Mouse (Mus musculus) CH12F3 (cell line): ENCODE results near the gene Pam.

Source experiments
- in situ Hi-C: fragments of 300-500 bp; cut with MboI; formaldehyde crosslinking; loops from 2 replicates; pipeline ENCODE4 v1.14.3; 2020; ENCODE audit warnings: low sequenced_read_pairs

The Pam gene

DNA sequence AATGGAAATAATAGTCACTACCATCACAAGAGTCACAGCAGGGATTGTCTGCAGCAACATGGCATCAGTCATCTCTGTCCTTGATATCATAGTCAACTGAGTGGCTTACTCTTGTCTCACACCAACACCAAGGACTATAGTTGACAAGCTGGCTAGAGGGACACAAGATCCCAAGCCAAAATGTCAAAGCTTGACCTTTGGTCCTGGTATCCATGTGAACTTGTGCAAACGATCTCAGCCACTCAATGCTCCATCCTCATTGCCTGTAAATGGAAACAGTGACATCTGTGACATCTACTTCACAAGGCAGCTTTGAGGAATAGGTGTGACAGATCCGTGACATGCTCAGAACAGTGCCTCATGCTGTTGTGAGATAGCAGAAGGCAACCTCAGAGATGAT, 15.0 kb downstream of the Pam start:
- in situ Hi-C loops: no loop called here

- in situ Hi-C loops: no loop called here
Observed at GRCm38 (mm10) chr1:98079640-98080039, 15.8 kb downstream of the Pam start.

DNA sequence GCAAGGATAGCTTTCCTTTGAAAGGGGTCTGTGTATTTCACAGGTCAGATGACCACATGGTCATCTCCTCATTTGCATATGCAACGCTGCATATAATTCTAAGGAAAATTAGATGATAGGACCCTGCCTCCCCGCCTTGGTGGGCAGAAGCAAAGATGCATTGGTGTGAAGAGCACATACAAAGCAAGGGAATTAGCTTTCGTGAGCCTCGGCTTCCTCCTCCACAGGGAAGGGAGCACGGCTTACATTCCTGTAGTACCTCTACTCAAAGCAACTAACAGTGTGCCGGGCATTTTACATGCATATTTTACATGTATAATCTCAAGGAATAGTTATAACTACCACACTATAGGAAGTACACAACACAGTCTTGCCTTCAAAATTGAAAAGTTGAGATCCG, 16.7 kb downstream of the Pam start:
- in situ Hi-C loops: no loop called here

DNA sequence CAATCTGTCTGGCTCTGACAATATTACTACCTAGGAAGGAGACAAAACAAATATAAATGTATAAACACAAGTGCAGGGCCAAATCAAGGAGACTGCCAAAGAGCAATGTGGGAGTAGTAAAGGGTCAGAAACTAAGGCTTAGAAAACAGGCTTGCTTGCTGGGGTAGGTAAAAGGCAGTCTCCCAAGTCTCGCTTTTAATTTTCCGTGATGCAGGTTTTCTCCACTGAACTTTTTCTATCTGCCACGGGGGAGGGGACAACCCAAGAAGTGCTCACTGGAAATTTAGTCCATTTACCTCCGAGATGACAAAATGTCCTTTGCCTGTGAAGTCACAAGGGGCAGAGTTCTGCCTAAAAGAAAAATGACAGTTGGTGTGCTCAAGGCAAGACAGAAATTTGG, 21.6 kb downstream of the Pam start:
- in situ Hi-C loops: no loop called here

GRCm38 (mm10) chr1:98073127-98073526, 22.3 kb downstream of the Pam start:
- in situ Hi-C loops: no loop called here

DNA sequence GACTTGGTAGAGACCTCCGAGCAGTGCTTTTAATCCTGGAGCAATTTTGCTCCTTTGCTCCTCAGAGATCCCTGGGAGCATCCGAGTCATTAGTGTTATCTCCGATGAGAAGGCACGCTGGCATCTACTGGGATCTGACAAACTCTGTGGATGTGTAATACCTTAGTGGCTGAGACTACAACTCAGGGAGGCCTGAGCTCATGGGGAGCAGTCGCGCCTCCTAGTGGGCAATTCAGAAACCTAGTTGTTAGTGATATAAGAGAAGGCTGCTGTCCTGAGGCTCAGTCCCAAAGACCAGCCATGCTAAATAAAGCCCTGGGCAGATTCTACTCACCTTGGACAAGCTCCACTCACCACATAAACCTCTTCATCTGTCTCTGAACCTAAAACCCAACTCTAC, 23.4 kb downstream of the Pam start:
- in situ Hi-C loops: no loop called here

DNA sequence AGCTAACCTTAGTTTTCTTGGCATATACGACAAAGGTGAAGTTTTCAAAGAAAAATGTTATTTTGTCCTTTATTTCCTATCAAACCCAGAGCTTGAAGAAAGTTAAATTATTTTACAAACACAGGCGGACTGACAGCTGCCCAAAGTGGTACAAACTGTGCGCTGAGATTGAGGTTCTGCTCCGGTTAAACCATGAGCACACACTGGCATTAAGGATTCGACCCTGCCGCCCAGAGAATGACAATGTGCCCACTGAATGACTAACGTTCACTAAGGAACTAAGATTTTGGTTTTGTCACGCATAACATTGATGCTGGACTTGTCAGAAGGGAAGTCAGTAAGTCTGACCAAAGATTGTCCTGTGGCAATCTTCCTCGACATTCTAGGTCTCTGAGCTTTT, 24.0 kb downstream of the Pam start:
- in situ Hi-C loops: no loop called here

- in situ Hi-C loops: no loop called here
Observed at GRCm38 (mm10) chr1:98070743-98071325, 24.6 kb downstream of the Pam start.

DNA sequence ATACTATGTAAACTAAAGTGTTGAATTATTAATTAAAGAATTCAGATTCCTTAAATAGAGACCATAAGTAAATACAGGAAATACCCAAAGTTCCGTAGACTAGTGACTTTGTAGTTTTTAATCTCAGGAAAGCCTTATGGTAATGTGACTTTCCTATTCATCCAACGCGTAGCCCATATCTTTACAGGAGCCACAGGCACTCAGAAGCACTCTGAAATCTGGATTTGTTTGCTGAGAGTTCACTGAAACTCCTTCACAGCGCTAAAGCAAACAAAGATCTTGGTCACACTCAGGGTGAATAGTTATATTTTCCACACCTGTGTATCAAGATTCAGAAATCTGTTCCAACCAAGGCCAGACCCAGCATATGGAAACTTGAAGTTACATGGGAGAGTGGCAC, 27.3 kb downstream of the Pam start:
- in situ Hi-C loops: no loop called here

DNA sequence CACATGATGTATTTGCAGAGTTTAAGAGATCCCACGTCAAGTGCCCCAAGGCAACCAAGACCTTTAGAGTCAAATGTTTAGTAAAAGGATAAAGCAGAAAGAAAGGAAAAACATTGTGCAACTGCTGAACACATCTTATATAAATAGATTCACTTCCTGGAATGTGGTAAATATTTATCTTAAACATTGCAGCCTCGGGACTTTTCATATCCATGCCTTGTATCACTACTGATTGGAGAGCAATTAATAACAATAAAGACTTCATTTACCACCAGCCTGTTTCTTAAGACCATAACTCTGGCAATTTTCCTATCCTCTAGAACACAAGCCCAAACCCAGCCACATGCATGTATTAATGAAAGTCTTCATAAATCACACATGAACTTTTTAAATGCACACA, 33.4 kb downstream of the Pam start:
- in situ Hi-C loops: no loop called here

DNA sequence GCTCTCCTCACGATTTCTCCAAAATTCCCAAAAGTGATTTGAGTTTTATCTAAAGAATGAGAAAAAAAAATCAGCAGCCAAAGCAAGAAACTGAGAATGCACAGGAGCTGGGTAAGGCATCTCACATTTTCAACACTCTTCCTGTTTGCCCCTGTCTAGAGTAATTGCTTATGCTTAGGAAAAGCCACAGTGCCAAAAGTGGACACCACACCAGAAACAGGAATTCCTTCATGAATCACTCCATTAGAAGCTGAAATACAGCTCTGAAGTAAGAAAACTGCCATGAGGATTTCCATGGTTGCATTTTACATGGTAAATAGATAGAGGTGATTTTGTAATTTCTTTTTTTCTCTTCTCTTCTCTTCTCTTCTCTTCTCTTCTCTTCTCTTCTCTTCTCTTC, 36.0 kb downstream of the Pam start:
- in situ Hi-C loops: no loop called here

DNA sequence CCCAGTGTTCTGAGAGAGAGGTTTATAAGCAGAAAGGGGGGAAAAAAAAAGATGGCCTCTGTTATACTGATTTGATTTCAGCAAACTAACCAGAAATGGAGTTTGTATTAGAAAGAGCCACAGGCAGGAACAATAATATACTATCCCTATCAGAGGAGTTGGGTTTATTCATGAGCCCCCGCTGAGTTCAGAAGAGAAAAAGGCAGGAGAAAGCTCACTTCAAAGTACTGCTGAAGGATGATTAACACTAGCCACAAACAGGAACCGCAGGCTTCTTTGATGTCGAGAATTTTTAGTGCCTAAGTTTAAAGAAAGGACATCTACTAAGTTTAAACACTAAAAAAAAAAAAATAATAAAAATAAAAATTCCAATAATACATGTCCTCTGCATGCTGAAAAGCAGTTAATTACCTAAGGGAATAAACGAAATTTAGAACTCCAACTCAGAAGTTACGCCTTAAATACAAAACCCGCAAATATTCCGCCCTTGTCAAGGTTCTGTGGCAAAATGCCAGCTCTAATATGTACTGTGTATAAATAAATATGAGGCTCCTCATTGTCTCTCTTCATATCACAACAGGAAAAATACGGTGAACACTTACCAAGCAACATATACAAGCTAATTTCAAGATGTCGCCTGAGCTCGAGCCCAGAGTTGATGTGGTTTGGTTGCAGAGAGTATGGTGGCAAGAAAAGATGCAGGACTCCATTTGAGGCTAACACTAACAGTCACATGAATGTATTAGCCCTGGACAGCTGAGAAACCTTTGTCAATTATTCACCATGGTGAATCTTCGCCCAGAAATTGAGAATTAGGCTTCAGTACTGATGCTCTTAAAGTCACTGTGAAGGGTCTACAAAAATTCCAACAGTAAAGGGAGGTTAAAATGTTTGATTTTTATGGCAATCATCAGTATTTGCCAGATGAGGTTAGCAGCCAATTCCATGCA, 38.2 kb downstream of the Pam start:
- in situ Hi-C loops: no loop called here

DNA sequence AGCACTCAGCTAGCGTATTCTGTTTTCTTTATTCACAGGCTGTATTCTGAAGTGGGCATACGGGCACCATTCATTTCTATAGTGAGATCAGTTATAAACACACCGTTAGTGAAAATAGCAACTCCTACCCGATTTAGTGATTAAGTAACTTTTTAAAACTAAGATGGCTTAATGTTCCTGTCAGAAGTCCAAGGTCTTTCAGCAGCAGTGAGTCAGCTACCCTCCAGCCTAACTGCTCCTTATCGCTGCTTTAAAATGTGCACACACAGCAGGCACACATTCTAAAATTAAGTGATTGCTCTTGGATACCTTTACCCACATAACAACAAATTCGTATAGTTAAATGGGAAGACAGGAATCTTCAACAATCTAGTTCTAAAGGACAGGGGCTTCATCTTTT, 39.2 kb downstream of the Pam start:
- in situ Hi-C loops: no loop called here

GRCm38 (mm10) chr1:98055591-98055990, 39.9 kb downstream of the Pam start:
- in situ Hi-C loops: no loop called here

- in situ Hi-C loops: no loop called here
Observed at GRCm38 (mm10) chr1:98053994-98054393, 41.5 kb downstream of the Pam start.

GRCm38 (mm10) chr1:98053447-98053846, 42.0 kb downstream of the Pam start:
- in situ Hi-C loops: no loop called here

DNA sequence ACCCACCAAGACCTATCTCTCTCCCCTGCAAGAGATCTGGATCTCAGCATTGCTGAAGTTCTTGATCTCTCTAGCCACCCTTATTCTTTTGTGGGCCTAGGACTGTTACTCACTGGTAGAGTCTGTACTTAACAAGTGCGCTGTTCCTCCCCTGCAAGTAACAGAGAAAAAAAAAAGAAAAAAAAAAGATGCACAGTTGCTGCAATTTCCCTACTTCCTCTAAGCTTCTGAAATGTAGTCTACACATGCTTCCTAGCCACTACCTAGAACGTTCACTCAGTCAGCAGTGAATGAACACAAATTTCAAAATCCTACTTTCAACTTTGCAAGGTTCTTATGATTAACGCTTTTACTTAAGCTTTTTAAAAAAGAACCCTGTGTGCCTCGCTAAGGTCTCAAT, 42.7 kb downstream of the Pam start:
- in situ Hi-C loops: no loop called here

DNA sequence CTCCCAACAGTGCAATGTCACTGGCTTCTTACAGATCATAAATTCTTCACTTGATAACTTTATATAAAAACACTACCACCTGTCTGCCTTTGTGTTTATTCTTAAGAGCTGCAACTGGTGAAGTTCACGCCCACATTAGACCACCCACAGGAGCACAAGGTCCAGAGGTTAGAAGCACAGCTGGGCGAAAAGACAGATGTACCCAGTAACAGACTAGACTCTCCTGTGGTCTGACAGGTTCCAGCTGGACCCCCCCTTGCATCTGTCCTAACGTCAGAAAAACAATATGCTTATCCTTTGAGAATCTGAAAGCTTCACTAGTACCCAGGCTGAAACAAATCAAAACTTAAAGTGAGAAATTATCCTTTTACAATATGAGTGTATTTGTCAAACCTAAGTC, 44.4 kb downstream of the Pam start:
- in situ Hi-C loops: no loop called here

DNA sequence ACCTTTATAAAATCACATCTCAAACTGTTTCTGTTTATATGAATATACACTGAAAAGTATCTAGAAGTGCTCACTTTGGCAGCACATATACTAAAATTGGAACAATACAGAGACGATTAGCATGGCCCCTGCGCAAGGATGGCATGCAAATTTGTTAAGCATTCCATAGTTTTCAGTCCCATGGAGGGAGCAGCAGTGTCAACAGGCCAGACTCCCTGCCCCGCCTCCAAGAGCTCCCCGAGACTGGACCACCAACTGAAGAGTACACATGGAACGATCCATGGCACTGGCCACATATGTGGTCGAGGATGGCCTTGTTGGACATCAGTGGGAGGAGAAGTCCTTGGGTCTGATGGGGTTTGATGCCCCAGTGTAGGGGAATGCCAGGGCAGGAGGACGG, 45.7 kb downstream of the Pam start:
- in situ Hi-C loops: no loop called here

- in situ Hi-C loops: no loop called here
Observed at GRCm38 (mm10) chr1:98048218-98048801, 47.1 kb downstream of the Pam start.

DNA sequence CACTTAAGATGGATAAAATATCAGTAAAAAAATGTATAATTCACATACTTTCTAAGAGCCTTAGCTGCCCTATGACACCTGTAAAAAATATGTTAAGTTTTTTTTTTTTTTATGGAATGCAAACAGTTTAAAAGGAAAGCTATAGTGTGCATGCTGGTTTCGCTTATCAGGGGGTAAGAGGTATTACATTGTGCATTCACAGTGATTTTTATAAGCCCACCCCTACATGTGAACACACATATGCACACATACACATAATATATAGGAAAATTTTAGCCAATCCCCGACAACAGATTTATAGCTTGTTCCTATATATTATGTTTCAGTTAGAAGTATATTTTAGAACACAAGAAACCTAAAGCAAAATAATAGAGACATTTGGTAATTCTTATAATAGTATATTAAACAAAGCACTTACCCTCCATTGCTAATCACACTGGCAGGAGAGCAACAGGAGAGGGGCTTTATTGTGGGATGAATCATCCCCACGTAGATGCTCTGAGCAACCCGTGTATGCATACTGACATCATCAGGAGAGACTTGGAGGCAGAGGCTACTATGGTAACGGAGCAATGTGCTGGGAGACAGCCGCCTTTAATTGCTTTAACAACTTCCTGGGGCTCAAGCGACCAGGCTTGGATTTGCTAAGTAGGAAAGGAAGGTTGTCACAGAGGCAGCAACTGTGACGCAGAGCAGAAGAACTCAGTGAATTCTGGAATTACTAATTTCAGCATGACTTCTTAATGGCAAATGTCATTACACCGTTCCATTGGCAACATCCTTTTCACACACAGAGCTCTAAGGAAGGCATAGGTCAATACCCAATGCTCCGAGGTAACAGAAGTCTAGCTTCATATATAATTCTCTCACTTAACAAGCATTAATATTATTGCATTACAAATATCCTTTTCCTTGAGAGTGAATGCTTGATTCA, 47.9 kb downstream of the Pam start:
- in situ Hi-C loops: no loop called here
